Mouse (Mus musculus) liver, postnatal 0 days (tissue): ENCODE data around the gene Ccdc30. TPM values are rescaled to one million over a fixed set of nuclear protein-coding genes. Genes with fewer than 3 reads are reported as not detected.

Experiments used
- ATAC-seq: fragments of 200-750 bp; cut with Nextera tagmentation; 2 replicates; pipeline ENCODE4 v1.8.0; 2017; ENCODE audit warnings: mild to moderate bottlenecking, moderate library complexity
- DNase-seq: peaks from one replicate; pipeline ENCODE4 v3.0.0-alpha.2; 2016
- H3K27ac ChIP-seq: fragments of 300-500 bp; sonication (generic); 2 replicates; pipeline ENCODE4 v1.5.1; 2014; ENCODE audit warnings: antibody characterized with exemption, moderate library complexity, mild to moderate bottlenecking, low read depth
- H3K27me3 ChIP-seq: fragments of 300-500 bp; sonication (generic); 2 replicates; pipeline ENCODE4 v1.6.1; 2014; ENCODE audit warnings: low read length, control low read depth, mixed read lengths; ENCODE audit not compliant: insufficient read depth
- H3K36me3 ChIP-seq: fragments of 300-500 bp; sonication (generic); replicated peaks from 2 replicates; pipeline ENCODE4 v1.6.1; 2014; ENCODE audit warnings: mild to moderate bottlenecking, control low read depth, low read length, moderate library complexity, mixed read lengths; ENCODE audit not compliant: insufficient read depth
- H3K4me1 ChIP-seq: fragments of 300-500 bp; sonication (generic); 2 replicates; pipeline ENCODE4 v1.6.1; 2014; ENCODE audit warnings: antibody characterized with exemption, mild to moderate bottlenecking, control low read depth; ENCODE audit not compliant: insufficient read depth
- H3K4me2 ChIP-seq: fragments of 300-500 bp; sonication (generic); 2 replicates; pipeline ENCODE4 v1.6.1; 2014; ENCODE audit warnings: low read depth, mild to moderate bottlenecking, low read length, moderate library complexity, mixed read lengths
- H3K4me3 ChIP-seq: fragments of 300-500 bp; sonication (generic); 2 replicates; pipeline ENCODE4 v1.5.1; 2014; ENCODE audit warnings: low read depth, low read length
- H3K9ac ChIP-seq: fragments of 300-500 bp; sonication (generic); replicated peaks from 2 replicates; pipeline ENCODE4 v1.6.1; 2014; ENCODE audit warnings: mild to moderate bottlenecking, moderate library complexity
- H3K9me3 ChIP-seq: fragments of 300-500 bp; sonication (generic); 2 replicates; pipeline ENCODE4 v1.6.1; 2016; ENCODE audit warnings: mild to moderate bottlenecking, control low read depth, low read length, mixed read lengths
- CTCF ChIP-seq: sonication (generic); IDR thresholded peaks from 2 replicates; pipeline ENCODE4 v1.5.1; 2016; ENCODE audit warnings: antibody characterized with exemption, low read depth
- EP300 ChIP-seq: IDR thresholded peaks from 2 replicates; pipeline ENCODE4 v1.6.1; 2016; ENCODE audit warnings: antibody characterized with exemption, low read depth, mild to moderate bottlenecking
- WGBS: fragments of 180-500 bp; shearing (Covaris S2); extraction: QIAGEN DNeasy Blood & Tissue Kit; methylation state at CpG from one replicate; pipeline ENCODE4 v1.1.7; 2014; ENCODE audit not compliant: insufficient replicate concordance; 5-methylcytosine and 5-hydroxymethylcytosine counted together
- polyA plus RNA-seq: library from polyadenylated mRNA; unstranded; fragments of >200 nt; fragmentation: Nextera tagmentation; extraction: Ambion mirVana; gene quantifications from 2 replicates; pipeline ENCODE4 v1.2.1, GENCODE M21; 2015

Ccdc30 gene
- polyA plus RNA-seq, 1 experiment from 2014 or later = 2.4 TPM

DNA sequence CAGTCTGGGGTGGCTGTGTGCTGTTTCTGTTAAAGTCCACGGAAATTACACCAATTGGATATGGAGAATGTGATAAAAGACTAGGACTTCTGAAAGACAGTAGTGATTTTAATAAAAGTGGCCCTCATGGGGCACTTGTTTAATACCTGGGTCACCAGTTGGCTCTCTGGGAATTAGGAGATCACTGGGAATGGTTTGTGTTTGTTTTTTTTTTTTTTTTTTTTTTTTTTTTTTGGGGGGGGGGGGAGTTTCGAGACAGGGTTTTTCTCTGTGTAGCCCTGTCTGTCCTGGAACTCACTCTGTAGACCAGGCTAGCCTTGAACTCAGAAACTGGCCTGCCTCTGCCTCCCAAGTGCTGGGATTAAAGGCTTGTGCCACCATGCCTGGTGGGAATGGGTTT lies 139.6 kb downstream of the Ccdc30 start:
- no peak for DNase-seq
- H3K27me3 ChIP-seq = no peaks in the 10 kb centered on the region
- no peak for TF ChIP-seq CTCF
- TF ChIP-seq EP300 = no peak
- H3K4me2 ChIP-seq = no peak overlapping the region
- peaks cover 53% of the 10 kb centered on the region for H3K36me3 ChIP-seq
- no peaks in the 10 kb centered on the region for H3K9me3 ChIP-seq
- peak overlapping the region; percentile 78 for H3K27ac ChIP-seq
- no peak overlapping the region for H3K4me3 ChIP-seq
- 0 out of 2 replicates have a peak, but pooled peaks cover 3% of the 10 kb centered on the region for H3K4me1 ChIP-seq
- 74% methylated on average over 2 of the region's 2 CpGs for WGBS
- no peak overlapping the region for H3K9ac ChIP-seq
- no peak for ATAC-seq

DNA sequence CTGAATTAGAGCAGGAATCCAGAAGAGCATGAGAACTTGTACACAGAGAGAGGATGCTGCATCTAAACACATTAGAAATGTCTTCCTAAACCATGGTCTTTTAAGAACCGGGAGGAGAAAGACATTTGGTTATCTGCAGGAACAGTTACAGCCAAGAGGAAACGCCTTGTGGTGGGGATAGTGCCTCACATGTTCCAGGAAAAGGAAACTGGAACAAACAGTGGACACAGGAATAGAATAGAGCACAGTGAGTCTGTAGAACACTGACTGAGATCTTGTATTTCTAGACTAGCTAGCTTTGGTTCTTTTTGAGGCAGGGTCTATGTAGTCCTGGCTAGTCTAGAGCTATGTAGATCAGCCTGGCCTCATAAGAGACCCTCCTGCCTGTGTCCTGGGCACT lies 140.1 kb downstream of the Ccdc30 start:
- peak overlapping the region; percentile 78 for H3K27ac ChIP-seq
- DNase-seq (no peak), ATAC-seq (peak; percentile 71)
- H3K36me3 ChIP-seq = peaks cover 51% of the 10 kb centered on the region
- H3K9me3 ChIP-seq = no peaks in the 10 kb centered on the region
- no peaks in the 10 kb centered on the region for H3K27me3 ChIP-seq
- no peak overlapping the region for H3K4me2 ChIP-seq
- no peak for TF ChIP-seq CTCF
- TF ChIP-seq EP300 = peak; percentile 51
- H3K4me3 ChIP-seq = no peak overlapping the region
- H3K4me1 ChIP-seq = 0 out of 2 replicates have a peak, but pooled peaks cover 3% of the 10 kb centered on the region
- no peak overlapping the region for H3K9ac ChIP-seq
- 45% methylated on average over 2 of the region's 2 CpGs for WGBS

DNA sequence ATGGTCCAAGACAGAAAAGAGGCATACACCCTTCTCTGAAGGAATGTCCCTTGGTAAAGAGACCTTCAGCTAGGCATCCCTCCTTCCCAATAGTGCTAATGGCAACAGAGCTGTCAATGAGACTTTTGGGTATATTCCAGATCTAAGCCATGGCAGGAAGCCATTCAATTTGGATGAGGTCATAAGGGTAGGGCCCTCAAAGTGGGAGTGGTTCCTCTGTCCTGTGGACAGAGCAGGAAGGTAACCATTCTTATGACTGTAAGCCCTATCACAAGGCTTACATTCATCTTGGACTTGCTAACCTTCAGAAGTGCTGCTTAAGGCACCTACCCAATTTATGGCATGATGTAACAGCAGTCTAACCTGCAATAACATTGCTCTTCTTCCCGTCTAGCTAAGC lies 140.7 kb downstream of the Ccdc30 start:
- no peak overlapping the region for H3K9ac ChIP-seq
- H3K27me3 ChIP-seq = no peaks in the 10 kb centered on the region
- H3K9me3 ChIP-seq = no peaks in the 10 kb centered on the region
- no peak for DNase-seq
- peak; percentile 71 for ATAC-seq
- 0 out of 2 replicates have a peak, but pooled peaks cover 3% of the 10 kb centered on the region for H3K4me1 ChIP-seq
- H3K36me3 ChIP-seq = peaks cover 45% of the 10 kb centered on the region
- peak overlapping the region; percentile 78; the same call in 1 of the 2 replicates for H3K27ac ChIP-seq
- H3K4me3 ChIP-seq = no peak overlapping the region
- H3K4me2 ChIP-seq = no peak overlapping the region
- no peak for TF ChIP-seq EP300
- TF ChIP-seq CTCF = no peak
- 71% methylated on average over 1 of the region's 1 CpGs for WGBS

Other genes starting within 250 kb of the Ccdc30 start
- 1.8 and 2.1 TPM in 2 replicates for gene Zfp691, start 241.3 kb downstream of the Ccdc30 start, polyA plus RNA-seq
- 125 and 144 TPM in 2 replicates for gene Ermap, start 225.5 kb downstream of the Ccdc30 start, polyA plus RNA-seq
- 54.8 and 61.3 TPM in 2 replicates for gene Svbp, start 220.2 kb downstream of the Ccdc30 start, polyA plus RNA-seq
- gene Tmem269, start 197.3 kb downstream of the Ccdc30 start, polyA plus RNA-seq = not detected in 2 replicates
- gene AU022252, start 182.8 kb downstream of the Ccdc30 start, polyA plus RNA-seq = 26.6 and 27.8 TPM in 2 replicates
- gene P3h1, start 182.6 kb downstream of the Ccdc30 start, polyA plus RNA-seq = 11.8 and 12.1 TPM in 2 replicates
- gene Cldn19, start 160.1 kb downstream of the Ccdc30 start, polyA plus RNA-seq = not detected in 2 replicates
- 170 and 207 TPM in 2 replicates for gene Ybx1, start 120.9 kb downstream of the Ccdc30 start, polyA plus RNA-seq
- gene Ppih, start 95.0 kb downstream of the Ccdc30 start, polyA plus RNA-seq = 24.7 and 28.4 TPM in 2 replicates
- 33.0 and 37.0 TPM in 2 replicates for gene Ppcs, start 6.9 kb upstream of the Ccdc30 start, polyA plus RNA-seq
- gene Zmynd12, start 7.3 kb upstream of the Ccdc30 start, polyA plus RNA-seq = 1.3 TPM in 2 replicates
- gene Rimkla, start 77.1 kb upstream of the Ccdc30 start, polyA plus RNA-seq = not detected in 2 replicates
- 2.6 and 2.9 TPM in 2 replicates for gene Foxj3, start 121.5 kb upstream of the Ccdc30 start, polyA plus RNA-seq
- 3.8 and 4.3 TPM in 2 replicates for gene Frg2f1, start 124.0 kb upstream of the Ccdc30 start, polyA plus RNA-seq
- not detected in 2 replicates for gene Guca2a, start 222.2 kb upstream of the Ccdc30 start, polyA plus RNA-seq
- gene Guca2b, start 243.4 kb upstream of the Ccdc30 start, polyA plus RNA-seq = not detected in 2 replicates